Comparison of ENCODE assay signal across 13 mouse cellular contexts in the genomic region with DNA sequence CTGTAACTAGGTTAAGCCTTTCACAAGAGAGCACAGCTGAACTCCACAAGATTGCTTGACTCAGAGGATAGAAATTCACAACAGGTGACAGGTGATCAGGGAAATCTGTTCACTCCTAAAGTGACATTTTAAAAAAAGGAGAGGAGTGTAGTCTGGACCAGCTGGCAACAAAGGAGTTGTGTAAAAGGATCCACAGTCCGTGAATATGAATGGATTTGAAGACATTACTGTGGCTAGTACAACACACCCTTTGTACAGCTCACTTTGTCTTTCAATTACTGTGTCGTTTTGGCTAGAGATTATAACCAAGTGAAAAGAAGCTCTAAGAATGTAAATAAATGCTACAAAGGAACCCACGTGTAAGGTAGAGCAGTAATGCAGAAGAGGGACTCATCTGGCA. TPM values are rescaled to one million over a fixed set of nuclear protein-coding genes. Genes with fewer than 3 reads are reported as not detected.
"Had no signal": no experiment of that assay in that cellular context is flagged by ENCODE, and none has a peak within 500 bp of the region (broad histone marks: within the 10 kb centered on the region; RNA-seq: fewer than 3 reads in every experiment).

No protein-coding gene starts in this region.

- H3K27me3 ChIP-seq: limb, embryonic 12.5 days; liver, embryonic 13.5 days; neural tube, embryonic 13.5 days had no signal

- H3K4me2 ChIP-seq: limb, embryonic 12.5 days; liver, embryonic 13.5 days; neural tube, embryonic 13.5 days had no signal

- H3K9me3 ChIP-seq: liver, embryonic 13.5 days; neural tube, embryonic 13.5 days had no signal

- H3K4me3 ChIP-seq: layer of hippocampus, adult 2 months; limb, embryonic 12.5 days; liver, embryonic 13.5 days; myocyte; neural tube, embryonic 13.5 days had no signal

- H3K4me1 ChIP-seq: limb, embryonic 12.5 days; liver, embryonic 13.5 days; neural tube, embryonic 13.5 days had no signal

- H3K9ac ChIP-seq: limb, embryonic 12.5 days; liver, embryonic 13.5 days; liver, postnatal 0 days; neural tube, embryonic 13.5 days had no signal

- DNase-seq: kidney, adult 18-20 months; kidney, postnatal 10 days; kidney, postnatal 4 days; liver; liver, embryonic 13.5 days; liver, postnatal 0 days; thymus, postnatal 4 days had no signal

- H3K36me3 ChIP-seq: limb, embryonic 12.5 days; liver, embryonic 13.5 days; neural tube, embryonic 13.5 days had no signal

- H3K27ac ChIP-seq: layer of hippocampus, adult 2 months; limb, embryonic 12.5 days; liver, embryonic 13.5 days; neural tube, embryonic 13.5 days; stomach, postnatal 0 days had no signal

- ATAC-seq: liver, postnatal 0 days had no signal

RNA-seq across cellular contexts. Expression of a gene that starts 33.7 kb away (rescaled TPM):
- total RNA-seq: megakaryocyte-erythroid progenitor cell, adult 5-6 weeks had no signal
- polyA plus RNA-seq: liver, embryonic 13.5 days; liver, postnatal 0 days; myocyte had no signal
